Mouse (Mus musculus) erythroblast, embryonic 14.5 days (primary cell): ENCODE results near the gene Erc2.

Source experiments
- GATA1 ChIP-seq: IDR thresholded peaks from 2 replicates; pipeline ENCODE4 v1.6.1; 2012; ENCODE audit warnings: low read length, inconsistent platforms, mixed read lengths
- TAL1 ChIP-seq: IDR thresholded peaks from 3 replicates; pipeline ENCODE4 v1.6.1; 2012; ENCODE audit warnings: low read length, inconsistent platforms, mixed read lengths

DNA sequence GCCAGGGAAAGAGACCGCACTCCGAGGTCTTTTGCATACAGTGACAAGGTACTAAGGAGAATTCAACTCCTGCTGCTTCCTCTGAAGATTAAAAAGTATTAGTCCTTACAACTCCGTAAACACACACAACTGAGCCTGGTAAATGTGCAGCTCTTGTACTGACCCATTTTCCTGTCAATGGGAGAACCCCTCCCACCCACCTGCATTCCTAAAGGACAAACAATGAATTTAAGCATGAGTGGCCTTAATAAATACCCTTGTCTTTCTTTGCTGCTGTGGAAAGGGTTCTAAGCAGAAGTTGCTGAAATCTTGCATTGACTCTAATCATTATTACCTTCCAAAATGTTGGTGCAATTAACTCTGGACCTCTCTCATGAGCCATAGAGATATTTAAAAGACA is 854.5 kb downstream of the Erc2 start:
- TF ChIP-seq GATA1 (no peak), TAL1 (no peak)
